Comparison of ENCODE assay signal across 19 mouse cellular contexts in the genomic region with DNA sequence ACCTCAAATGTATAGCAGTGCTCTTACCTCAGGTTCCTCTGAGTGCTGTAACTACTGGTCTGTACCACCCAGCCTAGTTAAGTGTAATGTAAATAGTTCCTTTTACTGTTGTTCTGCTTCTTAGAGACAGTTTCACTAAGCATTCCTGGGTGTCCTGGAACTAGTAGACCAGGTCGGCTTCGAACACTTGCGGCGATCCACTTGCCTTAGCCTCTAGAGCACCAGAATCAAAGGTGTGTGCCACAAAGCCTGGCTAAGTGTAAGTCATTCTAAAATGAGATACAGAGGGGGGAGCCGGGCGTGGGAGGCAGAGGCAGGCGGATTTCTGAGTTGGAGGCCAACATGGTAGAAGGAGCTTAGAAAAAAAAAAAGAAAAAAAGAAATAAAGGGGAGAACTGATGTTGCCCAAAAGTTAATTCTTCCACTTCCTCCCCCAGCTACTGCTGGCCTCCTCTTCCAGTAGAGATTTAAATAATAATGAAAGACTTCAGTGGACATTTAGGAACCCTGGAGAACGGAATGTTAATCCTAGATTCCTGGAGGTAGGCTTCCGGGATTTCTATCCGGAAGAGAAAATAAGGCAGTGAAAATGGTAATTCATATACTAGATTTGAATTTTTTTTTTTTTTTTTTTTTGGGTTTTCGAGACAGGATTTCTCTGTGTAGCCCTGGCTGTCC. TPM values are rescaled to one million over a fixed set of nuclear protein-coding genes. Genes with fewer than 3 reads are reported as not detected.
DNase-seq lines count a peak whose midpoint lies in the region; ATAC-seq and TF ChIP-seq lines count a peak whose summit lies in the region.
"Had no signal": no experiment of that assay in that cellular context is flagged by ENCODE, and none has a peak within 500 bp of the region (broad histone marks: within the 10 kb centered on the region; RNA-seq: fewer than 3 reads in every experiment).

No protein-coding gene starts in this region.

- peak overlapping the region; percentile 97 for H3K27ac ChIP-seq in ES-Bruce4 (ENCODE audit: insufficient read depth, low read length)
- H3K27ac ChIP-seq in ES-E14 (ENCODE audit: insufficient read depth, low read depth, low read length, poor library complexity, severe bottlenecking), result peak overlapping the region; percentile 93
- H3K27ac ChIP-seq in kidney, embryonic 16.5 days (ENCODE audit: low read length), result no peak overlapping the region
- H3K27ac ChIP-seq in midbrain, embryonic 15.5 days, result no peak overlapping the region
- H3K27ac ChIP-seq in heart, embryonic 10.5 days, result no peak overlapping the region
- H3K27ac ChIP-seq: embryonic facial prominence, embryonic 10.5 days; embryonic facial prominence, embryonic 12.5 days; forebrain, embryonic 13.5 days; forebrain, embryonic 15.5 days had no signal

- H3K9me3 ChIP-seq in ES-Bruce4 (replicated peaks; ENCODE audit: control insufficient read depth, insufficient read depth, low read length, poor library complexity, severe bottlenecking) (no peaks in the 10 kb centered on the region), ES-E14 (ENCODE audit: control insufficient read depth, insufficient read depth, low read depth, low read length) (no peaks in the 10 kb centered on the region)
- no peaks in the 10 kb centered on the region for H3K9me3 ChIP-seq in kidney, embryonic 16.5 days (ENCODE audit: low read length)
- H3K9me3 ChIP-seq in midbrain, embryonic 15.5 days, result no peaks in the 10 kb centered on the region
- no peaks in the 10 kb centered on the region for H3K9me3 ChIP-seq in heart, embryonic 10.5 days
- H3K9me3 ChIP-seq: embryonic facial prominence, embryonic 10.5 days; embryonic facial prominence, embryonic 12.5 days; forebrain, embryonic 13.5 days; forebrain, embryonic 15.5 days had no signal

- WGBS in kidney, embryonic 16.5 days, result 95% methylated on average over 10 of the region's 11 CpGs
- WGBS in midbrain, embryonic 15.5 days, result 86% methylated on average over 11 of the region's 11 CpGs
- WGBS in heart, embryonic 10.5 days, result 91% methylated on average over 11 of the region's 11 CpGs

- in situ Hi-C loops in ES-E14 (cut with MboI; ENCODE audit: low sequenced_read_pairs in 2 of 2, unreplicated experiment in 2 of 2), result no loop called here

- no peak for TF ChIP-seq EP300 in ES-Bruce4 (IDR thresholded peaks at IDR 0.05; ENCODE audit: insufficient read depth, low read depth, low read length)

- H3K4me2 ChIP-seq in kidney, embryonic 16.5 days (replicated peaks; ENCODE audit: low read depth, low read length), result no peak overlapping the region
- H3K4me2 ChIP-seq in midbrain, embryonic 15.5 days, result no peak overlapping the region
- H3K4me2 ChIP-seq: embryonic facial prominence, embryonic 12.5 days; forebrain, embryonic 13.5 days; forebrain, embryonic 15.5 days had no signal

- TF ChIP-seq POLR2A in ES-Bruce4 (IDR thresholded peaks at IDR 0.05; ENCODE audit: insufficient read depth, low read length), result no peak

- H3K4me3 ChIP-seq in ES-Bruce4 (ENCODE audit: low read depth, low read length) (no peak overlapping the region), ES-E14 (ENCODE audit: insufficient read depth in 1 of 2, low read depth in 1 of 2, low read length in 2 of 2, poor library complexity in 1 of 2, severe bottlenecking in 1 of 2) (peak overlapping the region in 1 of 2 experiments; percentile 89; a peak in 1 of 4 replicates)
- no peak overlapping the region for H3K4me3 ChIP-seq in kidney, embryonic 16.5 days (ENCODE audit: low read length)
- no peak overlapping the region for H3K4me3 ChIP-seq in midbrain, embryonic 15.5 days
- H3K4me3 ChIP-seq in heart, embryonic 10.5 days, result no peak overlapping the region
- H3K4me3 ChIP-seq: embryonic facial prominence, embryonic 10.5 days; embryonic facial prominence, embryonic 12.5 days; forebrain, embryonic 13.5 days; forebrain, embryonic 15.5 days had no signal

- ATAC-seq in kidney, embryonic 16.5 days (ENCODE audit: low FRiP score, low TSS enrichment), result no peak
- no peak for ATAC-seq in midbrain, embryonic 15.5 days (replicated peaks)
- ATAC-seq: forebrain, embryonic 13.5 days; forebrain, embryonic 15.5 days; forebrain, postnatal 0 days had no signal

- peak overlapping the region; percentile 59 for H3K9ac ChIP-seq in ES-Bruce4 (ENCODE audit: low read depth, poor library complexity, severe bottlenecking)
- H3K9ac ChIP-seq in ES-E14 (ENCODE audit: insufficient read depth, low read depth, low read length, poor library complexity, severe bottlenecking), result peak overlapping the region; percentile 62; the same call in 1 of the 2 replicates
- no peak overlapping the region for H3K9ac ChIP-seq in kidney, embryonic 16.5 days (replicated peaks; ENCODE audit: low read length)
- no peak overlapping the region for H3K9ac ChIP-seq in midbrain, embryonic 15.5 days
- H3K9ac ChIP-seq: embryonic facial prominence, embryonic 12.5 days; forebrain, embryonic 13.5 days; forebrain, embryonic 15.5 days; forebrain, postnatal 0 days had no signal

- H3K4me1 ChIP-seq in ES-Bruce4 (ENCODE audit: control insufficient read depth, insufficient read depth, low read length) (peaks cover 3% of the 10 kb centered on the region), ES-E14 (ENCODE audit: control insufficient read depth in 2 of 2, insufficient read depth in 2 of 2, low read length in 2 of 2, poor library complexity in 1 of 2) (peaks cover 6 to 11% of the 10 kb centered on the region in 2 experiments)
- peaks cover 8% of the 10 kb centered on the region for H3K4me1 ChIP-seq in kidney, embryonic 16.5 days (ENCODE audit: insufficient read depth, low read length)
- H3K4me1 ChIP-seq in midbrain, embryonic 15.5 days, result peaks cover 10% of the 10 kb centered on the region
- H3K4me1 ChIP-seq in heart, embryonic 10.5 days, result 0 out of 2 replicates have a peak, but pooled peaks cover 6% of the 10 kb centered on the region

- TF ChIP-seq CTCF in ES-Bruce4 (IDR thresholded peaks at IDR 0.05; ENCODE audit: low read depth, low read length), result no peak

- H3K36me3 ChIP-seq in ES-Bruce4 (ENCODE audit: control insufficient read depth, insufficient read depth, low read length, poor library complexity, severe bottlenecking) (peaks cover 13% of the 10 kb centered on the region), ES-E14 (ENCODE audit: control insufficient read depth, insufficient read depth, low read length, poor library complexity, severe bottlenecking) (peaks cover 7% of the 10 kb centered on the region)
- H3K36me3 ChIP-seq in kidney, embryonic 16.5 days (ENCODE audit: insufficient read depth, low read length), result no peaks in the 10 kb centered on the region
- H3K36me3 ChIP-seq in midbrain, embryonic 15.5 days (replicated peaks), result no peaks in the 10 kb centered on the region
- peaks cover 8% of the 10 kb centered on the region; the same call in 1 of the 2 replicates for H3K36me3 ChIP-seq in heart, embryonic 10.5 days
- H3K36me3 ChIP-seq: embryonic facial prominence, embryonic 12.5 days; forebrain, embryonic 15.5 days had no signal

- DNase-seq in ES-E14 (ENCODE audit: low read depth, low spot score), result no peak
- peak; percentile 61 for DNase-seq in ZHBTc4 (ENCODE audit: low read depth, low spot score)
- DNase-seq in heart, embryonic 10.5 days (ENCODE audit: low spot score), result no peak
- DNase-seq: adrenal gland, adult 2 months; adrenal gland, postnatal 10 days; adrenal gland, postnatal 25 days; cerebellum, adult 11 months; cerebellum, adult 18-20 months; cerebellum, adult 8-10 months; cerebellum, adult 9-11 months; cerebellum, postnatal 25 days; forebrain, postnatal 0 days had no signal

- no peaks in the 10 kb centered on the region for H3K27me3 ChIP-seq in ES-Bruce4 (ENCODE audit: control insufficient read depth, insufficient read depth, low read length, poor library complexity, severe bottlenecking)
- H3K27me3 ChIP-seq in kidney, embryonic 16.5 days (ENCODE audit: insufficient read depth, low read length), result no peaks in the 10 kb centered on the region
- H3K27me3 ChIP-seq in midbrain, embryonic 15.5 days (replicated peaks), result no peaks in the 10 kb centered on the region
- no peaks in the 10 kb centered on the region for H3K27me3 ChIP-seq in heart, embryonic 10.5 days (ENCODE audit: insufficient read depth, poor library complexity, severe bottlenecking)
- H3K27me3 ChIP-seq: embryonic facial prominence, embryonic 12.5 days; forebrain, embryonic 13.5 days; forebrain, embryonic 15.5 days had no signal

TF ChIP-seq in ES-E14, 5 proteins besides CTCF, POLR2A, EP300 and RAD21:
- TF ChIP-seq ZC3H11A (IDR thresholded peaks at IDR 0.05; ENCODE audit: borderline replicate concordance, low read depth, low read length) (no peak), CHD2 (IDR thresholded peaks at IDR 0.05; ENCODE audit: low read depth, low read length) (peak; percentile 32; the same call in 1 of the 2 replicates), HCFC1 (IDR thresholded peaks at IDR 0.05; ENCODE audit: borderline replicate concordance, insufficient read depth, low read length) (no peak), MAFK (IDR thresholded peaks at IDR 0.05; ENCODE audit: insufficient read depth, low read depth, low read length) (no peak), ZNF384 (IDR thresholded peaks at IDR 0.05; ENCODE audit: low read depth, low read length) (peak; percentile 77)
TF ChIP-seq in ES-E14: peak in this region for 2.

RNA-seq across cellular contexts. Expression of gene Hells, which starts 2.1 kb away (rescaled TPM):
- polyA plus RNA-seq in ES-Bruce4 (2011; ENCODE audit: insufficient read depth, insufficient read length, low read depth, missing spikeins), result 526 and 534 TPM in 2 replicates
- 132 and 190 TPM in 2 replicates for total RNA-seq in ES-E14 (2012; rRNA removed)
- 46.2 and 46.5 TPM in 2 replicates for polyA plus RNA-seq in kidney, embryonic 16.5 days (2015; fragmentation: Nextera tagmentation; extraction: Ambion mirVana)
- 6.1 and 9.4 TPM in 2 replicates for polyA plus RNA-seq in midbrain, embryonic 15.5 days (2015; fragmentation: Nextera tagmentation; extraction: Ambion mirVana)
- 40.2 and 60.3 TPM in 2 replicates for polyA plus RNA-seq in heart, embryonic 10.5 days (2016; fragmentation: Nextera tagmentation; extraction: Ambion mirVana)

Comparison
In these comparisons a context has a peak if more than half of its experiments do, and no peak if none do; other contexts are left out.
1. H3K27ac ChIP-seq: peak in ES-Bruce4 (single experiment) and ES-E14 (single experiment); none in kidney, embryonic 16.5 days (single experiment), midbrain, embryonic 15.5 days (single experiment) and heart, embryonic 10.5 days (single experiment).
2. H3K9ac ChIP-seq: peak in ES-Bruce4 (single experiment) and ES-E14 (single experiment); none in kidney, embryonic 16.5 days (single experiment) and midbrain, embryonic 15.5 days (single experiment).